Mouse (Mus musculus): Measurements from ENCODE around the gene Dync1i1. TPM values are rescaled to one million over a fixed set of nuclear protein-coding genes. Genes with fewer than 3 reads are reported as not detected.

The Dync1i1 gene
- total and polyA plus RNA-seq, 2 experiments from 2014 or later: 0.96 to 2.2 TPM

DNA sequence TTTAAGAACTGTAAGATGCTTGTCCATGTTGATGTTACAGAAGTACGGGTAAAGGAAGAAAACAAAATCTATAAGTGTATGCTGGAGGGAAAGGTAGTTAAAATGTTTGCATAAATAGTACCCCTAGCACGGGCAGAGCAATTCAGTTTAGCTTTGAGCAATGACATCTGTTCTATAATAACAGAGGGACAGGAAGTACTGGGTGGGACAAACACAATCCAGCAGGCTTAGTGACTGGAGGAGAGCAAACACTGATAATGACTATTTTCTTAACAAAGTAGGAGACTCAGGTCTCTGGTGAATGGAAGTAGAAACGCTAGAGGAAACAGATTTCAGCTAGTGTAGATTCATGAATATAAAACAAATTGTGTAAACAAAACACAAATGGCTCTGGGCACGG is 250.8 kb downstream of the Dync1i1 start:
- DNase-seq (ENCODE audit: low spot score) (peak; percentile 50), ATAC-seq (ENCODE audit: insufficient read depth, low read depth) (peak; percentile 39; the same call in 1 of the 2 replicates)
- H3K4me1 ChIP-seq (ENCODE audit: control insufficient read depth, insufficient read depth): no peaks in the 10 kb centered on the region
- 35% methylated on average over 4 of the region's 4 CpGs for WGBS
- H3K27me3 ChIP-seq (ENCODE audit: control insufficient read depth, insufficient read depth, low read length): no peaks in the 10 kb centered on the region
- no peaks in the 10 kb centered on the region for H3K36me3 ChIP-seq (replicated peaks; ENCODE audit: control insufficient read depth, insufficient read depth, low read length)
- no peak overlapping the region for H3K4me3 ChIP-seq (ENCODE audit: low read depth, low read length)
- H3K27ac ChIP-seq (ENCODE audit: low read depth): peak overlapping the region; percentile 27
- no peak overlapping the region for H3K4me2 ChIP-seq (ENCODE audit: low read depth, low read length)
- H3K9me3 ChIP-seq (replicated peaks; ENCODE audit: control insufficient read depth, low read length): no peaks in the 10 kb centered on the region
- H3K9ac ChIP-seq (replicated peaks; ENCODE audit: low read depth, low read length): no peak overlapping the region
- TF ChIP-seq EP300 (IDR thresholded peaks at IDR 0.05; ENCODE audit: low read depth) (no peak), CTCF (IDR thresholded peaks at IDR 0.05; ENCODE audit: low read depth) (no peak)

DNA sequence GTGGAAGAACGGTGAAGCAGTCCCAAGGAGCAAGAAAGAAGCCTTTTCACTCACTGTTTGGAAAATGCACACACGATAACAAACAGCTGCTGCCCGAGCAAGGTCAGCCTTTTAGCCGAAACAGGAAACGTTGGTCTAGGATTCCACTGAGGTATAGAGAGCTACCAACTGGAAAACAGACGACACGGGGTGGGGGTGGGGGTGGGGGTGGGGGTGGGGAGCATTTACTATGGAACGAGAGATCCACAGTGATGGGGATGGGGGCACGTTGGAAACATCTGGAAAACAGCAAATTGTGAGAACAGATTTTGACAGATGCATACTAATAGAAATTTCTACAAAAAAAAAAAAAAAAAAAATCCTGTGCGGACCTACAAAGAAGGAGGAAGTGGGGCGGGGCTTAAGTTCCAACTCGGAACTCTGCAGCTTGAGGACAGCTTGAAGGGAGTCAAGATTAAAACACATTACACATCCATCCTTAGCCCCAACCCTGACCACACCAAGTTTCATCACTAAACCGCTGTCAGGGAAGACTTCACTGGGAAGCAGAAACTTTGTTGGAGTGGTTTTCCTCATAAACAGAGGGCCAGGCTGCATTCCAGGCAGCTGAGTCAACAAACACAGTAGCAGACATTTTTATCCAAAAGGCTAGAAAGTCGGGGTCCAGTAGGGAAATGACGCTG is 251.9 kb downstream of the Dync1i1 start:
- Histone ChIP-seq H3K4me1 (ENCODE audit: control insufficient read depth, insufficient read depth) (no peaks in the 10 kb centered on the region), H3K27ac (ENCODE audit: low read depth) (peak overlapping the region; percentile 22; the same call in 1 of the 2 replicates), H3K4me3 (ENCODE audit: low read depth, low read length) (no peak overlapping the region), H3K9ac (replicated peaks; ENCODE audit: low read depth, low read length) (no peak overlapping the region), H3K4me2 (ENCODE audit: low read depth, low read length) (peak overlapping the region; percentile 26; the same call in 1 of the 2 replicates), H3K27me3 (ENCODE audit: control insufficient read depth, insufficient read depth, low read length) (no peaks in the 10 kb centered on the region), H3K9me3 (replicated peaks; ENCODE audit: control insufficient read depth, low read length) (no peaks in the 10 kb centered on the region), H3K36me3 (replicated peaks; ENCODE audit: control insufficient read depth, insufficient read depth, low read length) (no peaks in the 10 kb centered on the region)
- peak; percentile 53 for ATAC-seq (ENCODE audit: insufficient read depth, low read depth)
- TF ChIP-seq CTCF (IDR thresholded peaks at IDR 0.05; ENCODE audit: low read depth) (no peak), EP300 (IDR thresholded peaks at IDR 0.05; ENCODE audit: low read depth) (no peak)
- DNase-seq (ENCODE audit: low spot score): peak; percentile 33
- WGBS: 42% methylated on average over 14 of the region's 15 CpGs

DNA sequence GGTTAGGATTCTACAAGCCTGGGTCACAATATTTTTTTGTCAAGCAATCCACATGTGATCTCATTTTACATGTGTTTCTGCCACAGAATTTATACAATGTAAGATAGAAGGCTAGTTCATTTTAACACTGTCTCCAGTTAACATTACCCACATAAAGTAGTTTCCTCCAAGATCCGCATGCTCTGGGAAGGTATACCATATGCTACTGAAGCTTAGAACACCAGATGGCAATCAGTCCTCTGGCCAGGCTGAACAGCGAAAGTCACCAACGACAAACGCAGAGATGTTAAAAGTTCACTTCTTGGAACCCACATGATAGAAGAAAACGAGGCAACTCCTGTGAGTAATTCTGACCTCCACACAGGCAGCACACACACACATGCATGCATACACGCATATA is 265.8 kb downstream of the Dync1i1 start:
- Histone ChIP-seq H3K4me1 (ENCODE audit: control insufficient read depth, insufficient read depth) (peaks cover 6% of the 10 kb centered on the region; the same call in 1 of the 2 replicates), H3K9me3 (replicated peaks; ENCODE audit: control insufficient read depth, low read length) (no peaks in the 10 kb centered on the region), H3K27ac (ENCODE audit: low read depth) (no peak overlapping the region), H3K4me3 (ENCODE audit: low read depth, low read length) (no peak overlapping the region), H3K36me3 (replicated peaks; ENCODE audit: control insufficient read depth, insufficient read depth, low read length) (no peaks in the 10 kb centered on the region), H3K27me3 (ENCODE audit: control insufficient read depth, insufficient read depth, low read length) (no peaks in the 10 kb centered on the region), H3K9ac (replicated peaks; ENCODE audit: low read depth, low read length) (no peak overlapping the region), H3K4me2 (ENCODE audit: low read depth, low read length) (peak overlapping the region; percentile 38; the same call in 1 of the 2 replicates)
- DNase-seq (ENCODE audit: low spot score) (no peak), ATAC-seq (ENCODE audit: insufficient read depth, low read depth) (no peak)
- 74% methylated on average over 6 of the region's 6 CpGs for WGBS
- TF ChIP-seq EP300 (IDR thresholded peaks at IDR 0.05; ENCODE audit: low read depth): no peak
- TF ChIP-seq CTCF (IDR thresholded peaks at IDR 0.05; ENCODE audit: low read depth): no peak

DNA sequence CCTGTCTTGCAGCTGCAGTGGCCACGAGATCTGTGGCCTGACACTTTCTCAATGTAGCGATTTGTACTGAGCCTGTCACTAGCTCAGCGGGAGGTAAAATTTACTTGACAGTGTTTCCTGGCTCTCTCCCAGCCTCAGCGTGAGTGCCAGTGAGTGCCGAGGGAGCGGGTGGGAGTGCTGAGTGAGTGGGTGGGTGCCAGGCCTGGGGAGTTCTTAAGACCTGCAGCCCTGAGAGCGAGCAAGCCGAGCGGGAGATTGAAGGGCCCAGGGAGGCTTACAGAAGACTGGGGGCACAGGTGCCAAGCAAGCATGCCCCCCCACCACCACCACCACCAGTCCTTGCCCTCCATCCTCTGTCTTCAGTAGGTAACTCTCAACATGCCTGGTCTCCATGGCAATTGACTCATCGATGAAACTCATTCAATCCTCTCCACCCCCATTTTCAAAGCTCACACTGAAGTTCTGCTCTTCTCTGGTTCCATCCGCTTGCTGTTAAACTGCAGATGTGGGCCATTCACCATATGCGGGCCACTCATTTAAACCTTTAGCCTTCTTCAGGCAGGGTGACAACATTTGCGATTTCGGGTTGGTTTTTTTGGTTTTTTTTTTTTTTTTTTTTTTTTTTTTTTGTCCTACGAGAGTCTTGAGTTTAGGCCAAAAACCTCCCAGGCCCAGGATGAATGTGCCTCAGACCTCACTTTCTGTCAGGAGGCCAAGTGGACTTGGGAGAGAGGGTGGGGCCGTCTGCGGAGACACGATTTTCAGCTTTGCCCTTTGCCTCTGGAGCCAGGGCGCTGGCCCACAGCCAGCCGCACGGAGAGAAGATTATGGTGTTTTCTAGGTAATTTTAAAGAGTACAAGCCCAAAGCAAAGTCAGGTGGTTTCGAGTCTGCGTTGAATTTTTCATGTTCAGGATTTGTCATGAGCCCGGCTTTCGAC is 266.6 kb downstream of the Dync1i1 start:
- Histone ChIP-seq H3K9me3 (replicated peaks; ENCODE audit: control insufficient read depth, low read length) (no peaks in the 10 kb centered on the region), H3K4me2 (ENCODE audit: low read depth, low read length) (peak overlapping the region; percentile 38), H3K27me3 (ENCODE audit: control insufficient read depth, insufficient read depth, low read length) (no peaks in the 10 kb centered on the region), H3K27ac (ENCODE audit: low read depth) (no peak overlapping the region), H3K4me1 (ENCODE audit: control insufficient read depth, insufficient read depth) (peaks cover 6% of the 10 kb centered on the region; the same call in 1 of the 2 replicates), H3K36me3 (replicated peaks; ENCODE audit: control insufficient read depth, insufficient read depth, low read length) (no peaks in the 10 kb centered on the region), H3K4me3 (ENCODE audit: low read depth, low read length) (peak overlapping the region; percentile 13; the same call in 1 of the 2 replicates), H3K9ac (replicated peaks; ENCODE audit: low read depth, low read length) (no peak overlapping the region)
- ATAC-seq (ENCODE audit: insufficient read depth, low read depth) (peak; percentile 47; the same call in 1 of the 2 replicates), DNase-seq (ENCODE audit: low spot score) (peak; percentile 48)
- no peak for TF ChIP-seq EP300 (IDR thresholded peaks at IDR 0.05; ENCODE audit: low read depth)
- TF ChIP-seq CTCF (IDR thresholded peaks at IDR 0.05; ENCODE audit: low read depth): no peak
- WGBS: 35% methylated on average over 25 of the region's 25 CpGs

DNA sequence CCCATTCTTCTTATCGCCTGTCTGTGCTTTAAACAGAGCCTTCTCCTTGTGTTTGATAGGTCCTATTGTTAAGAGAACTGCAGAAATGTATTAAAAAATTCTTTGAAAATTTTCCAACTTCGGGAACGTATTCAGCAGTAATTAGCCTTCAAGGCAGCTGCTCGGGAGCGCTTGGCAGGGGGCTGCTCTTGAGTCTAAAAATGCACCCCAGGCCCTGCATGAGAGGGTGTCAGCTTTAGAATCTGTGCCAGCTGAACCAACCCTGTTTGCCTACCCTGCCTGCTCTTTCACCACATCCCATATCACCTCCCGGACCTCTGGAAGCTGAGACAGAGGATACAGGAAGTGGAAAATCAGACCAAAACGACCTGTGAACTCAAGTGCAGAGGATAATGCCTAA is 267.6 kb downstream of the Dync1i1 start:
- DNase-seq (ENCODE audit: low spot score) (no peak), ATAC-seq (ENCODE audit: insufficient read depth, low read depth) (no peak)
- Histone ChIP-seq H3K9ac (replicated peaks; ENCODE audit: low read depth, low read length) (no peak overlapping the region), H3K27me3 (ENCODE audit: control insufficient read depth, insufficient read depth, low read length) (no peaks in the 10 kb centered on the region), H3K36me3 (replicated peaks; ENCODE audit: control insufficient read depth, insufficient read depth, low read length) (no peaks in the 10 kb centered on the region), H3K4me2 (ENCODE audit: low read depth, low read length) (no peak overlapping the region), H3K9me3 (replicated peaks; ENCODE audit: control insufficient read depth, low read length) (no peaks in the 10 kb centered on the region), H3K4me3 (ENCODE audit: low read depth, low read length) (no peak overlapping the region), H3K27ac (ENCODE audit: low read depth) (no peak overlapping the region), H3K4me1 (ENCODE audit: control insufficient read depth, insufficient read depth) (peaks cover 6% of the 10 kb centered on the region; the same call in 1 of the 2 replicates)
- TF ChIP-seq EP300 (IDR thresholded peaks at IDR 0.05; ENCODE audit: low read depth) (no peak), CTCF (IDR thresholded peaks at IDR 0.05; ENCODE audit: low read depth) (no peak)
- WGBS: 25% methylated on average over 7 of the region's 7 CpGs

Data from heart, postnatal 0 days (tissue).